Mouse (Mus musculus) liver, postnatal 0 days (tissue): ENCODE results near the gene Thsd4. TPM values are rescaled to one million over a fixed set of nuclear protein-coding genes. Genes with fewer than 3 reads are reported as not detected.

Experiments used
- ATAC-seq: fragments of 200-750 bp; cut with Nextera tagmentation; 2 replicates; pipeline ENCODE4 v1.8.0; 2017; ENCODE audit warnings: mild to moderate bottlenecking, moderate library complexity
- DNase-seq: peaks from one replicate; pipeline ENCODE4 v3.0.0-alpha.2; 2016
- H3K27ac ChIP-seq: fragments of 300-500 bp; sonication (generic); 2 replicates; pipeline ENCODE4 v1.5.1; 2014; ENCODE audit warnings: antibody characterized with exemption, moderate library complexity, mild to moderate bottlenecking, low read depth
- H3K27me3 ChIP-seq: fragments of 300-500 bp; sonication (generic); 2 replicates; pipeline ENCODE4 v1.6.1; 2014; ENCODE audit warnings: low read length, control low read depth, mixed read lengths; ENCODE audit not compliant: insufficient read depth
- H3K36me3 ChIP-seq: fragments of 300-500 bp; sonication (generic); replicated peaks from 2 replicates; pipeline ENCODE4 v1.6.1; 2014; ENCODE audit warnings: mild to moderate bottlenecking, control low read depth, low read length, moderate library complexity, mixed read lengths; ENCODE audit not compliant: insufficient read depth
- H3K4me1 ChIP-seq: fragments of 300-500 bp; sonication (generic); 2 replicates; pipeline ENCODE4 v1.6.1; 2014; ENCODE audit warnings: antibody characterized with exemption, mild to moderate bottlenecking, control low read depth; ENCODE audit not compliant: insufficient read depth
- H3K4me2 ChIP-seq: fragments of 300-500 bp; sonication (generic); 2 replicates; pipeline ENCODE4 v1.6.1; 2014; ENCODE audit warnings: low read depth, mild to moderate bottlenecking, low read length, moderate library complexity, mixed read lengths
- H3K4me3 ChIP-seq: fragments of 300-500 bp; sonication (generic); 2 replicates; pipeline ENCODE4 v1.5.1; 2014; ENCODE audit warnings: low read depth, low read length
- H3K9ac ChIP-seq: fragments of 300-500 bp; sonication (generic); replicated peaks from 2 replicates; pipeline ENCODE4 v1.6.1; 2014; ENCODE audit warnings: mild to moderate bottlenecking, moderate library complexity
- H3K9me3 ChIP-seq: fragments of 300-500 bp; sonication (generic); 2 replicates; pipeline ENCODE4 v1.6.1; 2016; ENCODE audit warnings: mild to moderate bottlenecking, control low read depth, low read length, mixed read lengths
- CTCF ChIP-seq: sonication (generic); IDR thresholded peaks from 2 replicates; pipeline ENCODE4 v1.5.1; 2016; ENCODE audit warnings: antibody characterized with exemption, low read depth
- EP300 ChIP-seq: IDR thresholded peaks from 2 replicates; pipeline ENCODE4 v1.6.1; 2016; ENCODE audit warnings: antibody characterized with exemption, low read depth, mild to moderate bottlenecking
- WGBS: fragments of 180-500 bp; shearing (Covaris S2); extraction: QIAGEN DNeasy Blood & Tissue Kit; methylation state at CpG from one replicate; pipeline ENCODE4 v1.1.7; 2014; ENCODE audit not compliant: insufficient replicate concordance; 5-methylcytosine and 5-hydroxymethylcytosine counted together
- polyA plus RNA-seq: library from polyadenylated mRNA; unstranded; fragments of >200 nt; fragmentation: Nextera tagmentation; extraction: Ambion mirVana; gene quantifications from 2 replicates; pipeline ENCODE4 v1.2.1, GENCODE M21; 2015

Gene Thsd4
- polyA plus RNA-seq, 1 experiment from 2014 or later = 0.70 TPM

GRCm38 (mm10) chr9:60382941-60383340 is 138.9 kb downstream of the Thsd4 start:
- H3K4me1 ChIP-seq = peaks cover 6% of the 10 kb centered on the region; the same call in 1 of the 2 replicates
- ATAC-seq (no peak), DNase-seq (no peak)
- TF ChIP-seq EP300 (no peak), CTCF (no peak)
- no peak overlapping the region for H3K4me3 ChIP-seq
- 82% methylated on average over 4 of the region's 4 CpGs for WGBS
- no peaks in the 10 kb centered on the region for H3K27me3 ChIP-seq
- H3K36me3 ChIP-seq = no peaks in the 10 kb centered on the region
- H3K9me3 ChIP-seq = no peaks in the 10 kb centered on the region
- H3K27ac ChIP-seq = no peak overlapping the region
- H3K4me2 ChIP-seq = no peak overlapping the region
- H3K9ac ChIP-seq = no peak overlapping the region

- Histone ChIP-seq H3K4me1 (peaks cover 6% of the 10 kb centered on the region; the same call in 1 of the 2 replicates), H3K27ac (no peak overlapping the region), H3K4me3 (no peak overlapping the region), H3K27me3 (no peaks in the 10 kb centered on the region), H3K9ac (no peak overlapping the region), H3K36me3 (no peaks in the 10 kb centered on the region), H3K9me3 (no peaks in the 10 kb centered on the region), H3K4me2 (no peak overlapping the region)
- DNase-seq = no peak
- no peak for TF ChIP-seq CTCF
- TF ChIP-seq EP300 = no peak
- ATAC-seq = no peak
- 65% methylated on average over 4 of the region's 4 CpGs for whole genome bisulfite sequencing
Measured at GRCm38 (mm10) chr9:60382526-60382925, 139.3 kb downstream of the Thsd4 start.

- H3K9me3 ChIP-seq = no peaks in the 10 kb centered on the region
- H3K27me3 ChIP-seq = no peaks in the 10 kb centered on the region
- H3K27ac ChIP-seq = peak overlapping the region; percentile 39; the same call in 1 of the 2 replicates
- H3K9ac ChIP-seq = no peak overlapping the region
- 58% methylated on average over 2 of the region's 2 CpGs for WGBS
- DNase-seq (no peak), ATAC-seq (peak; percentile 88)
- no peak overlapping the region for H3K4me2 ChIP-seq
- no peak overlapping the region for H3K4me3 ChIP-seq
- no peaks in the 10 kb centered on the region for H3K36me3 ChIP-seq
- TF ChIP-seq EP300 = no peak
- no peak for TF ChIP-seq CTCF
- H3K4me1 ChIP-seq = peaks cover 6% of the 10 kb centered on the region; the same call in 1 of the 2 replicates
Measured at GRCm38 (mm10) chr9:60381010-60381409, 140.8 kb downstream of the Thsd4 start.

- no peak overlapping the region for H3K4me2 ChIP-seq
- 56% methylated on average over 4 of the region's 4 CpGs for WGBS
- TF ChIP-seq EP300 (no peak), CTCF (no peak)
- no peak overlapping the region for H3K4me3 ChIP-seq
- no peaks in the 10 kb centered on the region for H3K27me3 ChIP-seq
- H3K4me1 ChIP-seq = peaks cover 6% of the 10 kb centered on the region; the same call in 1 of the 2 replicates
- H3K36me3 ChIP-seq = no peaks in the 10 kb centered on the region
- ATAC-seq (peak; percentile 95), DNase-seq (no peak)
- peak overlapping the region; percentile 39; the same call in 1 of the 2 replicates for H3K27ac ChIP-seq
- no peaks in the 10 kb centered on the region for H3K9me3 ChIP-seq
- H3K9ac ChIP-seq = no peak overlapping the region
Measured at GRCm38 (mm10) chr9:60380550-60380949, 141.3 kb downstream of the Thsd4 start.

GRCm38 (mm10) chr9:60378235-60378634 is 143.6 kb downstream of the Thsd4 start:
- no peak overlapping the region for H3K27ac ChIP-seq
- no peak overlapping the region for H3K4me2 ChIP-seq
- TF ChIP-seq EP300 = no peak
- no peak overlapping the region for H3K9ac ChIP-seq
- ATAC-seq = no peak
- WGBS = 79% methylated on average over 6 of the region's 6 CpGs
- DNase-seq = no peak
- H3K4me1 ChIP-seq = peaks cover 6% of the 10 kb centered on the region; the same call in 1 of the 2 replicates
- H3K9me3 ChIP-seq = no peaks in the 10 kb centered on the region
- no peak overlapping the region for H3K4me3 ChIP-seq
- no peaks in the 10 kb centered on the region for H3K36me3 ChIP-seq
- H3K27me3 ChIP-seq = no peaks in the 10 kb centered on the region

- Histone ChIP-seq H3K9me3 (no peaks in the 10 kb centered on the region), H3K27ac (no peak overlapping the region), H3K27me3 (no peaks in the 10 kb centered on the region), H3K4me1 (no peaks in the 10 kb centered on the region; the same call in 1 of the 2 replicates), H3K9ac (no peak overlapping the region), H3K4me3 (no peak overlapping the region), H3K4me2 (no peak overlapping the region), H3K36me3 (no peaks in the 10 kb centered on the region)
- DNase-seq (no peak), ATAC-seq (no peak)
- 77% methylated on average over 4 of the region's 4 CpGs for WGBS
- TF ChIP-seq EP300 = no peak
- no peak for TF ChIP-seq CTCF
Measured at GRCm38 (mm10) chr9:60373161-60373737, 148.6 kb downstream of the Thsd4 start.

GRCm38 (mm10) chr9:60368516-60368915 is 153.3 kb downstream of the Thsd4 start:
- no peaks in the 10 kb centered on the region for H3K36me3 ChIP-seq
- H3K9me3 ChIP-seq = no peaks in the 10 kb centered on the region
- no peaks in the 10 kb centered on the region; the same call in 1 of the 2 replicates for H3K4me1 ChIP-seq
- WGBS = 44% methylated on average over 9 of the region's 9 CpGs
- DNase-seq (no peak), ATAC-seq (no peak)
- no peak overlapping the region for H3K4me3 ChIP-seq
- H3K27ac ChIP-seq = no peak overlapping the region
- no peak for TF ChIP-seq EP300
- no peak for TF ChIP-seq CTCF
- no peak overlapping the region for H3K9ac ChIP-seq
- H3K27me3 ChIP-seq = no peaks in the 10 kb centered on the region
- no peak overlapping the region for H3K4me2 ChIP-seq
